Mouse (Mus musculus) gonadal fat pad, adult 2 months (tissue): Measurements from ENCODE around the gene Gca. TPM values are rescaled to one million over a fixed set of nuclear protein-coding genes. Genes with fewer than 3 reads are reported as not detected.

Experiments used
- DNase-seq: peaks from one replicate; pipeline ENCODE4 v3.0.0-alpha.2; 2012; ENCODE audit warnings: low read depth
- polyA plus RNA-seq: library from polyadenylated mRNA; depleted of rRNA; stranded (reverse); fragments of >200 nt; gene quantifications from 2 replicates; pipeline ENCODE4 v1.2.3, GENCODE M21; 2012; rRNA removed

Gene Gca
- polyA plus RNA-seq, result 15.6 and 16.8 TPM in 2 replicates

GRCm38 (mm10) chr2:62664135-62664670 is at the start of gene Gca:
Gene Gca, plus strand, starts transcription at chr2:62664285.
- DNase-seq, result peak; percentile 36

DNA sequence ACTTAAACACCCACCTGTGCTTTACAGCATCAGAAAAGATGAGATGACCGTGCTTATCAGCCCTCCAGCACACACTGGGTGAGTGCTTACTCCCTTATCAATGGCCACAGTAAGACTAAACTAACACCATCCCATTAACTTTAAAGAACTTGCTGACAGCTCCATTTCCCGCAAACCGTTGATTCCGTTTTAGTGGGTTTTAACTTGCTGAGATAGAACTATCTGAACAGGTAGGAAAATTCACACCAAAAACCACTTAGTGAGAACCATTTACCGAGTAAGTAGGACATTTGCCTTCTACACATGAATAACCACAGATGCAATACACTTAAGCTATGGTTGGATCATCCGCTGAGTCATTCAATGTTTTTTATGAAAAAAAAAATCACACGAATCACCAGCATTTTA is 45.1 kb upstream of the Gca start:
- no peak for DNase-seq

DNA sequence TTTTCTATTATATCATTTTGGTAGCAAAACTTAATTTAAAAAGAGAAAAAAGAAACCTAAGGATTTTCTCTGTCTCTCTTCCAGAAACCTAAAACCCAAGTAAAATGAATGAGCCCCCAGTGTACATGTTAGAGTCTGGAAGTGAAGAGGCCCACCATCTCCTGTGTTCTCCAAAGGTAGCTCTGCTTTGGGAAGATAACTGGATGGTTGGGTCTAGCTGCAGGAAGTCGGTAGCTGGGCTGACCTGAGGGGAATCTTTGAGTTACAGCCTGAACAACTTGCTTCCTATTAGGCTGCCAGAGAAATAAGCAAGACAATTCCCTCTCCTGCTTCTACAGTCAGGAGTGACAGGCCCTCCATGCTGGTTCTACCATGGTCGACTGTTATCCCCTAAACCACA is 44.4 kb upstream of the Gca start:
- DNase-seq, result no peak

DNA sequence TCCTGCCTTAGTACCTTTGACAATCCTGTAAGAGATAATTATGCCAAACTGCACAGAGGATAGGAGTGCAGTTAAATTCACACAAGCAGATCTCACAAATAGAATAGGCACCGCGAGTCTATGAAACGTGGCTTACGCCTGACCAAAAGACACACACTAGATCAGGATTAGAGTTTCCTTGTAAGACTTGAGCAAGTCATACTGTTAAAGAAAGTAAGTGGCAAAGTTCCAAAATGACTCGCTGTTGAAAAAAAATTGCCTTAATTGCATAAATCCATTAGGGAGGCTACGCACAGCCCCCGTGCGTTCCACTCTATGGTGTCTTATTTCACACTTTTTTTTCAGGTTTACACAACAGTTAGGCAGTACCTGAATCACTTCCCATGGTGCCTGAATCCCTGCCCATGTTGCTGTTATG is 41.1 kb upstream of the Gca start:
- DNase-seq, result no peak

- no peak for DNase-seq
Measured at GRCm38 (mm10) chr2:62627728-62628127, 36.4 kb upstream of the Gca start.

DNA sequence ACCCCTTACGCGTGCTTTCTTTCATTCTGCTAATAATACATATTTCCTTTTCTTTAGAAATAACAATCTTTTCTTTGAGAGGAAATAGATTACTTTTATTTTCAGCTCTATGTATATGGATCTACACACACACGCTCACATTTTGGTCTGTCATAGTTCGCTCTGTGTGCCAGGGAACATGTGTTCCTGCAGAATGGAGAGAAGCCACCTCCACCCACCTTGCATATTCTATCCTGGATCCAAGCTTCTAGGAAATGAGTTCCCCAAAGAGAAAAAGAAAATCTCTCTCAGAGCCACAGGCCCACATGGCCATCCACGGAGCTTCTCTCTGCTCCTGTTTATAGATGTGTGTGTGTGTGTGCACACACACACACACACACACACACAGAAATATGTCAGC is 35.7 kb upstream of the Gca start:
- no peak for DNase-seq

- no peak for DNase-seq
Measured at GRCm38 (mm10) chr2:62630446-62630845, 33.6 kb upstream of the Gca start.

DNA sequence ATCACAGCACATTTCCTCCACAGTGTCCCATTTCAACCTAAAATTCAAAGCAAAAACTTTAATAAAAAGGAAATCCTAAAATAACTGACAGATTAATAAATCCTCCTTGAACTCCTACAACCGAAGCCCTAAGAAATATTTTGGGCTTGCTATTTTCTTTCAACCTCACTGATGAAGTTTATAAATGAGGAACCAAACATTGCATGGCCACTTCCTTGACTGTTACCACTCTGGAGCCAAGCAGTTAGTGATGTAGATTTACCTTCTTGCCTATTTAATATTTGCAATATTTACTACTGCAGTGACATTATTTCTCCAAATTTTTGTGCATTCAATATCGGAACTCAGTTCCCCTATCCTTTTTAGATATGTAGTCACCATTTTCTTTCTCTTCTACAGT is 24.2 kb upstream of the Gca start:
- no peak for DNase-seq

DNA sequence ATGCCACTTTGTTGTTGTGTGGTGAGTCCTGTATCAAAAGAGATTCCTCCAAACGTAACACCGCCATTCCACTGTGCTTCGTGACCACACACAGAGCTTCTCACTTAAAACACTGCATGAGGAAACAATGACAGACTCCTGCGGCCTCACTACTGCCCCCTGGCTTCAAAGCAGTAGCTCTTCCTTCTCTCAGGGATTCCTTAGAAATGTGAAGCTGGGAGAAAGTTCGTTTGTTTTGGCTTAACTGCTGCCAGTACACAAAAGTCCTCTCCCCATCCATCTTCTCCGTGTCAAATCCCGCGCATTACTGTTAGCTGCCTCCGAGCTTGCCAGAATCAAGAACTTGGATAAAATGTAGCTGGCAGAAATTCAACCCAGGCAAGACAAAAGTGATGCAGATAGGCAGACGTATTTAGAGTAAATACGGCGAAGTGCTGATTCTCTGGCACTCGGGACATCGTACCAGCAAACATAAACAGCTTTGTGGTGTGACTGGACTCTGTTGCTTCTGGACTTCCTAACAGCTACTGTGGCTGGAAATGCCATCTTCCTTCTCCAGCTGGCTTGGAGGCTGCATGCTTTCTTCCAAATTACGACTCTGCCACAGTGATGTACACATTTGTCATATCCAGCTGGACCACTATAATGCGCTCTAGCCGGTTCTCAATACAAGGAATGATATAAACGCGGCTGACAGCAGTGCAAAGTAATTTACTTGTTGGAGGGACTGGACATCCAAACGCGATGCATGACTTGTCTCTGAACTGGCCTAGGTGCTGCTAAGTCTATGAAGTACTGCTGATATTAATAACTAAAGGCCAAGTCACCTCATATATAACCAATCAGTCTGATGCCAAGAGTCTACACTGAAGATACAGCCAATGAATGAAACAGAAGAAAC is 20.4 kb upstream of the Gca start:
- DNase-seq, result no peak

GRCm38 (mm10) chr2:62644891-62645290 is 19.2 kb upstream of the Gca start:
- DNase-seq, result no peak

DNA sequence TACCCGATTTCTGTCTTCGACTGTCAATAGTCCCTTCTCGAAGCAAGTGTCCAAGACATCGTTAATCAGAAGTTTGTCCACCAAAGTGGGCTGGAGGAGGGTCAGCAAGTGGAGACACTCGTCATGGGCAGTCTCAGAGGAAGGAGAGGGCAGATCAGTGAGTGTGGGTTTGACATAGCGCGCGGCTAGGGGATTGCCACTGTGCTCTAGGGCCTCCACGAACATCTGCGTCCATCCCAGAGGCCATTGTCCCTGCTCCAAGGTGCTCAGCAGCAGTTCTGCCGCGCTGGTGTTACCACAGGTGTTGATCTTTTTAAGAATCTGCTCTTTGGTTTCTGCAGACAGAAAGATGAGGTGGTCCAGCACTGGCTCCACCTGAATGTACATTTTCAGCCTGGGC is 18.6 kb upstream of the Gca start:
- DNase-seq, result no peak

DNA sequence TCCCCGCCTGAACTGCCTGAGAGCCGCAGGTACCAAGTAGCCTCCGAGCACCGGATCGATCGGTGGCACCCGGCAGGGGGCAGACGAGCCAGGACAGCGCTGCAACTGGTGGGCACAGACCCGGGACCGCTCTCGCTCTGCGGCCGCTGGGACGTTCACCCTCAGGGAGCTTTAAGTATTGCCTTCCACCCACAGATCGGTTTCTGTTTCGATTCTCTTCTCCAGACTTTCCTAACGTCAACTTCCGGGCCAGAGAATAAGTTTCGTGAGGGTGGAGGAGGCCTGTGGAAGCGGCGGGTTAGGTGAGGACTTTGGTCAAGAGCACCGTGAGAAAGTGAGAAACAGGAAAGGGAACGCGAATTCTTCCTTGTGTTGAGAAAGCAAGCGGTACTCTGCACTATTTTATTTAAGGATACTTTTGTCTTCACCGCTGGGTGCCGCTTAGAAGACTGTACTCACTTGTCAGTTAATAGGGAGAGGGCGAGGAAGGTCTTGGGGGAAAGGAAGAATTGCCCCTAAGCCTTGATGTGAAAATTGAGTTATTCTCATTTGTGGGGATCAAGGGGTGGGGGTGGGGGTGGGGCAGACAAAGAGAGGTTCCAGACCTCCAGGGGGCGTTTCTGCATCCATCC is 18.0 kb upstream of the Gca start, which contains the start of gene Ifih1:
Gene Ifih1, minus strand, starts transcription at position 242 of the 632 bp plus-strand sequence.
- no peak for DNase-seq

DNA sequence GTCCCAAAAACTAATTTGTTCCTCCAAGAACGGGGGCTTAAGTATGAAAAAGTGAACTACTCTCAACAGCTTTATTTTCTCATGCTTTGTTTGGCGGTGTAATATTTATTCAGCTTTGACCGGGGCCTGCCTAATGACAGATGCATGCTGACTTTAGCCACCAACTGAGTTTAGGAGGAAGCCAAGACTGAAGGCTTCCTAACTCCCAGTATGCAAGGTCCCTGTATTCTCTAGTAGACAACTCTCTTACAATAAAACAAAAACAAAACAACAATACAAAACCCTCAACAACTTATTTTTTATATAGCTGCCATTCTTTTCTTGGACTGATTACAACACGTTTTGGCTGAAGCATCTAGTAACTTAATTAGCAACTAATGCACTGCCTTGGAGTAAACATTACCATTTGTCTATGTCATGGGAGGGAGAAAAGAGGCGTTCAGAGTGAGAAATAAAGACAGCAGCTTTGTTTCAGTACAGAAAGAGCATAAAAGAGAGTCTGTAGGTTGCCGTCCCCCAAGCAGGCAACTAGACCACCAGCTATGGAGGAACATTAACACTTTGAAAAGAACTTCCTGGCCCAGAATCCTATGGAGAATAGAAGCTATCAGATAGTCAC is 17.3 kb upstream of the Gca start:
- DNase-seq, result no peak

DNA sequence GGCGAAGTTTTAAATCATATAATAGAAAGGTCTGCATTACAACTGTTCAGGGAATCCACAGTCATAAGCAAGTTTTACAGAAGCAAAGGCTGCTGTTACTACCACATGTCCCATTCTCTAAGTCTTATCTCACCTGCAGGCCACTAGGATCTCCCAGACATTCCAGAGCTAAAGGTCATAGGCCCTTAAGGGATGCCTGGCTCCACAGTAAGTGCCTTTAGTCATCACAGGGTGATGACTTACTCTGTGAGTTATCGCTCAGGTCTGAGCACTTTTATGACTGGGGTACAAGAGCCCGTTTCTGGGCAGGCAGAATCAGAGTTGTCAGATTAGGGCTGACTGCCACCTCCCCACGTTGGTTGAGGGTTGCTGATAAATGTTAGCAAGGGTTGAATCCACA is 12.2 kb upstream of the Gca start:
- DNase-seq, result no peak

DNA sequence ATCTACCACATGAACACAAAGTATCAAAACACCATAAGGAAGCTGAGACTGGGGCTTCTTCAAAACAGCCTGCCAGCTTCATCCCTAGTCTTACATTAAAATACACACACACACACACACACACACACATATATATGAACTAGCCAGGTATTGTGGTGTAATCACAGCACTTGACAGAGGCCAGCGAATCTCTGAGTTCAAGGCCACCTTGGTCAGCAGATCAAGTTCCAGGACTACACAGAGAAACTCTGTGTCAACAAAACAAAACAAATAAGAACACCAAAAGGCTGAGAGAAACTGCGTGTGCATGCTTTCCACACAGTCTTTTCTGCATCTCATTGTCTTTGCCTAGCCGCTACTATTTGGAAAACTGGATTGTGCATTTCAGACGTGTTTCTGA is 11.6 kb upstream of the Gca start:
- DNase-seq, result no peak

DNA sequence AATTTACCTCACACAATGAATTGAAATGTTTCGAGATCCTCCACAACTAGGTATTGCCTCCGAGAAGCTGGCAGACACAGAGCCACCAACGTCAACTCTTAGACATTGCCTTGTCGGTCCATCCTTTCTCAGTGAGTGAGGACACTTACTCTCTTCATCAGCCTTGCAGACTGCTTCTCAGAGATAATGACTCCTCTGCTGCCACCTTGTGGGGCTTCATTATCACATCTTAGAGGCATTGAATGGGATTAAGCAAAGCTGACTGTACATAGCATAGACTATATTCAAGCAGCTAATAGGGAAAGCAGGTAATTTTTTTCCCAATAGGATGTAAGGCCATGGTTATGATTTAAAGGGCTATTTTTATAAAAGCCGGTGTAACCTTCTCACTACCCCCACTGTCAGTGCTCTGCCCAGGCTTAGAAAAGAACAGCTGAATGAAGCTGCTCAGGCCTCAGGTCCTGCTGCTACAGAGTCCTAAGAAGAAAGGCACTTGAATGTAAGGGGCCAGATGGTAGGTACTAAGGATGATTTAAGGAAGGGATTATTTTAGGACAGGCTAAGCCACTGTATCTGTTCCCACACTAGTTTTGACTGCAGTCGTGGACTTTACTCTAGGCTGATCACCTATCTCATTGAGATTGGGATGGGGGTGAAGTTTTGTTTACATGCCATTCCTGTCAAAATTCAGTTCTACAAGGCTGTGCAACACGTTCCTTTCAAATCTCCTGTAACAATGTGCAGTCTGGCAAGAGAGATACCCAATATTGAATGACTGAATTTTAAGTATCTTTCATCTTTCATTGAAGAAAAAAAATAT is 9.4 kb upstream of the Gca start:
- no peak for DNase-seq

- DNase-seq, result no peak
Measured at GRCm38 (mm10) chr2:62656072-62656471, 8.0 kb upstream of the Gca start.

DNA sequence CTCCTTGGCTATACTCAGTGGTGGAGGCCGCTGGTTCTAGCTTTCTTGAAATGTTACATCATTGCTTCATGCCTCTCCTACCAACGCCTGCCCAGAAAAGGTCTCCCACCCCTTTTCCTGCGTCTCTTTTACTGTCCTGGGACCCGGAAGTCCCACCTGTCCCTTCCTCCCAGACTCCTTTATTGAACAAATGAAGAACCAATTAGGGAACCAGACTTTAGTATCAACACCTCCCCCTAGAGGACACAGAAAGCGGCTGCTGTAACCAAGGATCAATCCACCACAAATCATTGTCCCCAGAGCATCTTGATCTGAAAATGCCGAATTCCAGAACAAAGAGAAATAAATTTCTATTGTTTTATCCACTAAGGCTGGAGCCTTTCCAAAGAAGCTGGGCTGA is 3.5 kb upstream of the Gca start:
- no peak for DNase-seq

- DNase-seq, result no peak
Measured at GRCm38 (mm10) chr2:62662560-62662959, 1.5 kb upstream of the Gca start.

DNA sequence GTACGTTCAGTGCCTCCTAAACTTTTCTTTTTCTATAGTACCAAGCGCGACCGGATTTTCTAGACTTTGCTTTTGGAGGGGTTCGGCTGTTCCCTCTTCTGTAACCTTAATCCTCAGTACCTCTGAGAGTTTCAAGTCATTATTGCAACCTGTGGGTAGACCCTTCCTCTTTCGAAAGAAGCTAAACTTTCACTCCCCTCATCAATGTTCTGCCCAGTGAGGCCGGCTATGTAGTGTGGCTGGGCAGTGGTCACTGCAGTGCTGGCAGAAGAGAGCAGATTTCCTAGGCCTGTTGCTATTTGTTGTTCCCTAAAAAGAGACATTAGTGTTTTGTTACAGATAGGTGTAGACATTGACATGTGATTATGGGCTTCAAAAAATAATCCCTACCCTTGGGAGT is 754 bp downstream of the Gca start:
- no peak for DNase-seq

DNA sequence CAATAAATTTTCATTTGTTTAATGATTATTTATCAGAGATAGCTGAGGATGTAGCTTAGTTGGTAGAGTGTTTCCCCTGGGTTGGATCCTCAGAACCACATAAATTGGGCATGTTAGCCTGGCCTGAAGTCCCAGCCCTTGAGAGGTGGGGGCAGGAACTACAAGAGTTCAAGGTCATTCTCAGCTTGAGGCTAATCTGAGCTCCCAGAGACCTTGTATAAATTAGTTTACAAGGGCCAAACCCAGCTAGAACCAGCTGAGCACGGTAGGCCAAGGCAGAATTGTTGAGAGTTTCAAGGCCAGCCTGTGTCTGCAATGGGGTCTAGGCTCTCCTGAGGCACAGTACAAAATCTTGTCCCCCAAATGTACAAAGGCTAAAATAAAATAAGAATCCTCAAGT is 1.5 kb downstream of the Gca start:
- no peak for DNase-seq

DNA sequence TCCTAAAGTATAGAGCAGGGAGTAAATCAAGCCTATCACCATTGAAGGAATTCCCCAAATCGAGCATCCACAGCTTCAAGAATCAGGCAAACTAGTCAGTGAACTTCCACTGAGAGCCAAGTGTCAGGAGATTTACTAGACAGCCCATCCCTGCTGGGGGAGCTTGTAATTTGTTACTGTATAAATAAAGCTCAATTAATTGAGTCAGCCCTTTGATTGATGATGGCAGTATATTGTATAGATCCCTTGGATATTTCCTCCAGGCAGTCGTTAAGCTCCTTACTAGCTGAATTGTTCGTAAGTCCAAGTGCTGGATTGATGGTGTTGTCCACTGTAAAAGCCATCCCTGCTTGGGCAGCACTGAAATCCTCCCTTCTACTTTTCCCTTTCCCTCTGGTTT is 5.8 kb downstream of the Gca start:
- DNase-seq, result no peak
